Mouse (Mus musculus): ENCODE results near the gene Tex261.

Gene Tex261

DNA sequence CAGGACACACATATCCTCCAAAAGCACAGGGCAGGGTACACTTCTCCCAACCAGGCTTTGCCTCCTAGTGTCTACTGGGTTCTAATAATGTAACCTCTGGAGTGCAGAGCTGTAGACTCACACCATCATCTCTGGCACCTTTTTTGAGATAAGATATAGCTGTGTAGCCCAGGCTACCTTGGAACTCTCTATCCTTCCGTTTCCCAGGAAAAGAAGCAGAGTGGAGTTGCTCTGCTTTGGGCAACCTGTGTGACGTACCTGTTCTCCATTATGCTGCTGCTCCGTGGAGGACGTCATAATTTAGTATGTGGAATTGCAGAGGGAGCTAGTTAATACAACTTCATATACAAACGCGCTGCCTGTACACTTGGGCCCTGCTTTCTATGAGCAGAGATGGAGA, 13.3 kb downstream of the Tex261 start, which contains the start of gene Ankrd53:
Gene Ankrd53, plus strand, starts transcription at position 301 of the 400 bp plus-strand sequence.
- no peak for DNase-seq (ENCODE audit: low read depth, low spot score)

GRCm38 (mm10) chr6:83756051-83756450, 19.6 kb downstream of the Tex261 start:
- DNase-seq (ENCODE audit: low read depth, low spot score) = no peak

- no peak for DNase-seq (ENCODE audit: low read depth, low spot score)
Observed at GRCm38 (mm10) chr6:83750171-83750684, 25.4 kb downstream of the Tex261 start.

DNA sequence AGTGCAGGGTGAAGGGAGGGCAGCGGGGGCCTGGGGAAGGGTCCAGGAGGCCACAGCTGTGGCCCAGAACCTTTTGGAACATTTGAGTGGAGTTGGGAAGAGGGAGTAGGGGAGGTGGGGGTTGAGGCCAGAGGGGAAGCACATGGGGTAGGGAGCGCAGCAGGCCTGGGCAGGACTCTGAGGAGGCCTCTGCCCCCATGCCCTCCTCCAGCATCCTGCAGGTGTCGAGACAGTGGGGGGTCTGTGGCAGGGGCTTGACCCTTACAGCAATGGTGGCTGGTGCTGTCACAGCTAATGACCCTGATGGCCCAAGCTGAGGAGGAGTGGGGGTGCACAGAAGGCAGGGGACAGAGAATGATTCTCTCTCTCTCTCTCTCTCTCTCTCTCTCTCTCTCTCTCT, 26.3 kb downstream of the Tex261 start:
- DNase-seq (ENCODE audit: low read depth, low spot score) = no peak

- no peak for DNase-seq (ENCODE audit: low read depth, low spot score)
Observed at GRCm38 (mm10) chr6:83745466-83745865, 30.1 kb downstream of the Tex261 start.

DNA sequence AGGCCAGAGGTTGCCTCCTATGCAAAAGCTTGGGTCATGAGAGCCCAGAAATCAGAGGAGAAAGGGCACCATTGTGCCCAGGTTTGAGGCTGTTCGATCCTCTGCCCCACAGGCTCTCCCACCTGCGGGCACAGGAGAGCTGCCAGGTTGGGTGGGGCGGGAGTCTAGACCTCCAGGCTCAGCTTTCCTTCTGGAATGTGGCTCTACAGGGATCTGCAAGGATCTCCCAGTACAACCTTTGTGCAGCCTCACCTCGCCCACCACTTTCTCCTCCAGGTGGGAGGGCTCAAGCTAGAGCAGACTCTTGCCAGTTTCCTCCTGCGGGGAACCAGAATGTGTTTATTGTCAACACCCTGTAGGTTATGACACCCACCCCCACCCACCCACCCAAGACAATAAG, 31.1 kb downstream of the Tex261 start:
- no peak for DNase-seq (ENCODE audit: low read depth, low spot score)

- DNase-seq (ENCODE audit: low read depth, low spot score) = no peak
Observed at GRCm38 (mm10) chr6:83744126-83744525, 31.5 kb downstream of the Tex261 start.

DNA sequence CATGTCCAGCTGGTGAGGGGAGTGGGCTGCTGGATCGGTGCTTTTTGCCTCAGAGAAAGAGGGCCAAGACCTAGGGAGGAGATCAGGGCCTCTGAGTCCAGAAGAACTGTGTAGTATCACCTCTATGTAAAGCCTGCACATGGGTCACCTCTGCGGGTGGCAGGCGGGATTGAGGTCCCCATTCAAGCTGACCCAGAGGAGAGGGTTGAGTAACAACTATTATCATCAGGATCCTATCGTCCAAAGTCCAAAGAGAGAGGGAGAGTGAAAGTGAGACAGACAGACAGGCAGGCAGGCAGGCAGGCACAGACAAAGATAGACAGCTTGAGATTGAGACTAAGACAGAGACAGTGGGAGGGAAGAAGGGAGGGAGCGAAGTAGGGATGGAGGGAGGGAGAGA, 32.4 kb downstream of the Tex261 start:
- no peak for DNase-seq (ENCODE audit: low read depth, low spot score)

GRCm38 (mm10) chr6:83742761-83743160, 32.9 kb downstream of the Tex261 start, which contains the start of gene Atp6v1b1:
Gene Atp6v1b1, plus strand, starts transcription at chr6:83742990.
- DNase-seq (ENCODE audit: low read depth, low spot score) = no peak

- DNase-seq (ENCODE audit: low read depth, low spot score) = no peak
Observed at GRCm38 (mm10) chr6:83738596-83738995, 37.0 kb downstream of the Tex261 start.

GRCm38 (mm10) chr6:83737311-83737710, 38.3 kb downstream of the Tex261 start:
- no peak for DNase-seq (ENCODE audit: low read depth, low spot score)

DNA sequence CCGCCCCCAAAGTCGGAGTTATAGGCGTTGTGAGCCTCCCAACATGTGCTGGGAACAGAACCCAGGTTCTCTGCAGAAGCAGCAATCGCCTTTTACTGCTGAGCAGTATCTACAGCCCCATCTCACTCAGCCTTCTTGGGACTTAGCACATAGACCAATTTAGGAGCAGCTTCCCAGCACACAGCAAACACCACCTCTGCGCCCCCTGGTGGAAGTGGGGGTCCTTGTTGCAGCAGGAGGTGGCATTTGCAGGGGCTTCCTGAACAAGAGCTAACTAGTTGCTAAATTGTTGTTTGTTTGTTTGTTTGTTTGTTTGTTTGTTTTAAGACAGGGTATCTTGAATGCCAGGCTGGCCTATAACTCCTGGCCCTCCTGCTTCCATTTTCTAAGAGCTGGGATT, 44.5 kb downstream of the Tex261 start:
- DNase-seq (ENCODE audit: low read depth, low spot score) = no peak

GRCm38 (mm10) chr6:83729350-83729970, 46.2 kb downstream of the Tex261 start:
- DNase-seq (ENCODE audit: low read depth, low spot score) = no peak

DNA sequence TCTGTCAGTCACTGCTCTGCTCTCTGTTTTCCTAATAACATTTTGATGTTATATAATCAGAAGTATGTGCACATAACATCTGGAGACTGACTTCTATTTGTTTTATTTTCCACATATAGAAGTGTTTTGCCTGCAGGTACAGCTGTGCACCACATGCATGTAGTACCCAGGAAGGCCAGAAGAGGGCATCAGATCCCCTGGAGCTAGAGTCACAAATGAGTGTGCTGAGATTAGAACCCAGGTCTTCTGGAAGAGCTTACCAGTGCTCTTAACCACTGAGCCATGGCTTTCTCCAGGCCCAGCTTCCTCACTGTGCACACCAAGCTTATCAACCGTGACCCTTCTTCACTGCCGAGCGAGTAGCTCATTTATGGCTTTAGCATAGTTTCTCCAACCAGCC, 47.1 kb downstream of the Tex261 start:
- no peak for DNase-seq (ENCODE audit: low read depth, low spot score)

DNA sequence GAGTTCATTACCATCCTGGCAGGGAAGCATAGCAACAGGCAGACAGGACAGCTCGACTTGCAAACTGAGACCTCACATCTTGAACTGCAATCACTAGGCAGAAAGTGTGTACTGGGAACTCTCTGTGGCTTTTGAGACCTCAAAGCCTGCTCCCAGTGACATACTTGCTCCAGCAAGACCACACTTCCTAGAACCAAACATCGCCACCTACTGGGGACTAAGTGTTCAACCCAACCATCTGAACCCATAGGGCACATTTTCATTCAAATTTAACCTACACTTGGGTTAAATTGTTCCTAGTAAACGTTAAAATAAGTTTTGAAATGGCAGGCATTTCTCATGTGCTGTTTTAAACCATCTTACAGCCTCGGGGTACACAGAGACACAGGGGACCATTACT, 48.4 kb downstream of the Tex261 start:
- no peak for DNase-seq (ENCODE audit: low read depth, low spot score)

DNA sequence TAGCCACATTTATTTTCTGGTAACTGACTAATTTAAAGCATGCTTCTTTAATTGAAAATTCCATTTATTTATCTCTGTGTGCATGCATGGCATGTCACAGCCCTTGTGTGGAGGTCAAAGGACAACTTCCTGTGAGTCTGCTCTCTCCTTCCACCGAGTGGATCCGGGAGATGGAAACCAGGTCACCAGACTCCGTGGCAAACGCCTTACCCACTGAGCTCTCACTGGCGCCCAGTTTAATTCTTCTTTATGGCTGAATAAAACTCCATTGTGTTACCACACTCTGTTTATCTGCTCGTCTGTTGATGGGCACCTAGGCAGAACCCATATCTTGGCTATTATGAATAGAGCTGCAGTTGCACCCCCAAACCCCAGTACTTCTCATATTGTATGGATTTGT, 53.1 kb downstream of the Tex261 start:
- DNase-seq (ENCODE audit: low read depth, low spot score) = no peak
